Mouse (Mus musculus) limb, embryonic 14.5 days (tissue): ENCODE results near the gene Them5. TPM values are rescaled to one million over a fixed set of nuclear protein-coding genes. Genes with fewer than 3 reads are reported as not detected.

Experiments used
- ATAC-seq: fragments of 200-750 bp; cut with Nextera tagmentation; 2 replicates; pipeline ENCODE4 v1.8.0; 2017; ENCODE audit warnings: low read depth, moderate number of reproducible peaks, moderate TSS enrichment; ENCODE audit not compliant: low FRiP score
- DNase-seq: peaks from one replicate; pipeline ENCODE4 v3.0.0-alpha.2; 2015; ENCODE audit warnings: low spot score
- H3K27ac ChIP-seq: fragments of 300-500 bp; sonication (generic); replicated peaks from 2 replicates; pipeline ENCODE4 v1.5.1; 2014; ENCODE audit warnings: low read depth, mild to moderate bottlenecking, low read length, moderate library complexity, mixed read lengths
- H3K27me3 ChIP-seq: fragments of 300-500 bp; sonication (generic); 2 replicates; pipeline ENCODE4 v1.6.1; 2014; ENCODE audit warnings: low read length, mixed read lengths; ENCODE audit not compliant: control insufficient read depth, insufficient read depth
- H3K36me3 ChIP-seq: fragments of 300-500 bp; sonication (generic); 2 replicates; pipeline ENCODE4 v1.6.1; 2014; ENCODE audit warnings: mild to moderate bottlenecking, low read length, moderate library complexity, mixed read lengths; ENCODE audit not compliant: control insufficient read depth, insufficient read depth
- H3K4me1 ChIP-seq: fragments of 300-500 bp; sonication (generic); 2 replicates; pipeline ENCODE4 v1.6.1; 2014; ENCODE audit warnings: antibody characterized with exemption, low read length, mixed read lengths; ENCODE audit not compliant: control insufficient read depth, insufficient read depth
- H3K4me2 ChIP-seq: fragments of 300-500 bp; sonication (generic); replicated peaks from 2 replicates; pipeline ENCODE4 v1.6.1; 2014; ENCODE audit warnings: low read depth, mild to moderate bottlenecking, low read length, moderate library complexity; ENCODE audit not compliant: severe bottlenecking
- H3K4me3 ChIP-seq: fragments of 300-500 bp; sonication (generic); replicated peaks from 2 replicates; pipeline ENCODE4 v1.5.1; 2014; ENCODE audit warnings: low read length
- H3K9ac ChIP-seq: fragments of 300-500 bp; sonication (generic); 2 replicates; pipeline ENCODE4 v1.6.1; 2014; ENCODE audit warnings: mild to moderate bottlenecking, low read depth, low read length, moderate library complexity; ENCODE audit not compliant: severe bottlenecking
- H3K9me3 ChIP-seq: fragments of 300-500 bp; sonication (generic); 2 replicates; pipeline ENCODE4 v1.6.1; 2016; ENCODE audit warnings: low read length; ENCODE audit not compliant: control insufficient read depth
- POLR2A ChIP-seq: fragments of 200-500 bp; IDR thresholded peaks from 2 replicates; pipeline ENCODE4 v1.8.0; 2012; ENCODE audit warnings: inconsistent platforms, mild to moderate bottlenecking, moderate library complexity, borderline replicate concordance; ENCODE audit not compliant: insufficient read depth, insufficient read length; ENCODE audit errors: extremely low read depth
- WGBS: fragments of 180-500 bp; shearing (Covaris S2); extraction: QIAGEN DNeasy Blood & Tissue Kit; methylation state at CpG from one replicate; pipeline ENCODE4 v1.1.7; 2014; 5-methylcytosine and 5-hydroxymethylcytosine counted together
- polyA plus RNA-seq, 2 experiments: library from polyadenylated mRNA; depleted of rRNA in 1 of 2; stranded (reverse) in 1 of 2; unstranded in 1 of 2; fragments of >200 nt; fragmentation: Nextera tagmentation in 1 of 2; extraction: Ambion mirVana in 1 of 2; gene quantifications; 2 replicates each; pipeline versions ENCODE4 v1.2.1 to v1.2.3; 2012 to 2014

The Them5 gene
- polyA plus RNA-seq (2012; rRNA removed) (10.5 and 17.8 TPM in 2 replicates), polyA plus RNA-seq (2014; fragmentation: Nextera tagmentation; extraction: Ambion mirVana) (49.3 and 73.5 TPM in 2 replicates)

GRCm38 (mm10) chr3:94341959-94342422 is at the start of gene Them5:
Gene Them5 (plus strand): TSS chr3:94342099.
- Histone ChIP-seq H3K4me1 (no peaks in the 10 kb centered on the region), H3K27me3 (no peaks in the 10 kb centered on the region), H3K9ac (no peak within 1 kb of the TSS), H3K4me2 (no peak within 1 kb of the TSS), H3K27ac (no peak within 1 kb of the TSS), H3K9me3 (no peaks in the 10 kb centered on the region), H3K4me3 (no peak within 1 kb of the TSS), H3K36me3 (no peaks in the 10 kb centered on the region)
- no peak for ATAC-seq
- 56% methylated on average over 3 of the region's 3 CpGs for WGBS
- DNase-seq: no peak
- no peak for TF ChIP-seq POLR2A

GRCm38 (mm10) chr3:94305457-94305856 is 36.4 kb upstream of the Them5 start:
- Histone ChIP-seq H3K4me3 (no peak overlapping the region), H3K9me3 (no peaks in the 10 kb centered on the region), H3K27me3 (no peaks in the 10 kb centered on the region), H3K4me1 (no peaks in the 10 kb centered on the region; the same call in 1 of the 2 replicates), H3K9ac (no peak overlapping the region), H3K4me2 (no peak overlapping the region), H3K36me3 (no peaks in the 10 kb centered on the region), H3K27ac (no peak overlapping the region)
- ATAC-seq (no peak), DNase-seq (no peak)
- 79% methylated on average over 1 of the region's 1 CpGs for WGBS
- no peak for TF ChIP-seq POLR2A

DNA sequence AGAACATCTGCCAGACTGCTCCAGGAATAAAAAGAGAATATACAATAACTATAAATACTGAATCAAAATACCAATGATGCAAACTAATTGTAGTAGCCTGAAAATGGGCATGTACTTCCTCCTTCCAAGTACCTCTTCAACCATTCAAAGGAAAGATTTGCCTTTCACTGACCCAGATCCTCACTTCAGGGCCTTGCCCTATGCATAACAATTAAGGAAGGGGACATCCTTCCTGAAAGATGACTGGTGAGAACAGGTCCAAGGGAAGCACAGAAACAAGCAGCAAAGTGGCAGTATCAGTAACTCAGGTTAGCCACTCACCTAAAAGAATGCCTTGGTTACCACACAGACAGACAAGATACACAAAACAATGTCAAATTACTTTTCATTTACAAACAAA is 34.9 kb upstream of the Them5 start:
- Histone ChIP-seq H3K9me3 (no peaks in the 10 kb centered on the region), H3K27me3 (no peaks in the 10 kb centered on the region), H3K36me3 (no peaks in the 10 kb centered on the region), H3K4me1 (peaks cover 9% of the 10 kb centered on the region; the same call in 1 of the 2 replicates), H3K4me3 (no peak overlapping the region), H3K4me2 (no peak overlapping the region), H3K9ac (no peak overlapping the region), H3K27ac (no peak overlapping the region)
- ATAC-seq (no peak), DNase-seq (no peak)
- TF ChIP-seq POLR2A: no peak

DNA sequence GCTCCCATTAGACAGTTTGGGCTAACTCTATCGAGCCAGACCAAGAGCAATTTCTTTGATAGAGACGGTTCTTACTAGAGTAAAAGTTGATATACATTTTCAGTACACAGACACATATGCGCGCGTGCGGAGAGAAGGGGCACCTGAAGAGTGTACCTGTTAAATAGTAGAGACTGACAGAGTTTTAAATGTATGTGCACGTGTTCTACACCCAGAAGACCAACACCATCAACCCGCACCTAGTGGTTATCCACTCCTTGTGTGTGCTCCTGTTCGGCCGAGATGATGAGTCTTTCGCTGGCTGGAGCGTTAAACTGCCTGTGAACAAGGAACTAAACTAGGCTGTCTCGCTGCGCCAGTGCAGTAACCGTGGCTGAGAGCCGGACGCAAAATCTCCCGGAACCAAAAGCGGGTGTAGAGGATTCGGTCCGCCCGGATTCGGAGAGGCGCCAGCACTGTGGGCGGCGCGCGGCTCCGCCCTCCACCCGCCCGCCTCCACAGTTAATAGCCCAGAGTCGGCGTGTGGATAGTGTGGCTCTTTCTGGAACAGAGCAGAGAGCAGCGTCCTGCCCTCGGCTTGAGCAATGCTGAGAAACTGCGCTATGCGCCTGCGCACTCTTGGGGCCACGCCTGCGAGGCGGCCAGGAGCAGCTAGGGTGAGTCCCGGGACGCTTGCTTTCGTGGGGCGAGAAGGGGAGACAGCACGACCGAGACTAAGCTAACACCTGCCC is 32.1 kb upstream of the Them5 start, which contains the start of gene Them4:
TSS of gene Them4 (plus strand) at position 457 of the 731 bp plus-strand sequence.
- 2% methylated on average over 47 of the region's 47 CpGs for WGBS
- peak; percentile 99 for ATAC-seq
- DNase-seq: peak; percentile 96
- peak; percentile 76; the same call in 1 of the 2 replicates for TF ChIP-seq POLR2A
- H3K27ac ChIP-seq: peak within 1 kb of the TSS; percentile 73
- peak within 1 kb of the TSS; percentile 46 for H3K4me2 ChIP-seq
- peak within 1 kb of the TSS; percentile 72 for H3K9ac ChIP-seq
- peak within 1 kb of the TSS; percentile 62 for H3K4me3 ChIP-seq
- H3K9me3 ChIP-seq: no peaks in the 10 kb centered on the region
- peaks cover 9% of the 10 kb centered on the region; the same call in 1 of the 2 replicates for H3K4me1 ChIP-seq
- no peaks in the 10 kb centered on the region for H3K36me3 ChIP-seq
- H3K27me3 ChIP-seq: no peaks in the 10 kb centered on the region

DNA sequence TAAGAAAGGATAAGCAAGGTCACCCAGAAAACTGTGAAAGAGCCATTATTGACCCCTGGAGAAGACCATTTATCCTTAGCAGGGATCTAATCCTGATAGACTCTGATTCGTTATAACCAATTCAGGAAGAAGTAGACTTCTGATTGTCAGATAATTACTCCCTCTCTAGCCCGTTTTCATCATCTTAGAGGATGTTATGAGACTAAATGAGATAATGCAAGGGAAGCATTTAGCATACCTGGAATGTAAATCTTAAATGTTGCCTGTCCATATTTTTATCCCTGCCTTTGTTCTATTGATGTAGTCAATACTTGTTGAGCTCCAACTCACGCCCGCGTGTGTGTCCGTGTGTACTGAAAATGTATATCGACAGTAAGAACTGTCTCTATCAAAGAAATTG is 31.4 kb upstream of the Them5 start:
- Histone ChIP-seq H3K36me3 (no peaks in the 10 kb centered on the region), H3K27me3 (no peaks in the 10 kb centered on the region), H3K4me2 (peak overlapping the region; percentile 46), H3K4me1 (peaks cover 9% of the 10 kb centered on the region; the same call in 1 of the 2 replicates), H3K27ac (peak overlapping the region; percentile 73), H3K9me3 (no peaks in the 10 kb centered on the region), H3K4me3 (peak overlapping the region; percentile 62), H3K9ac (peak overlapping the region; percentile 72)
- no peak for TF ChIP-seq POLR2A
- ATAC-seq (no peak), DNase-seq (no peak)
- WGBS: 43% methylated on average over 7 of the region's 7 CpGs
